Mouse (Mus musculus) CD4-positive, CD25-positive, alpha-beta regulatory T cell (primary cell): ENCODE data around the gene 2010005H15Rik. TPM values are rescaled to one million over a fixed set of nuclear protein-coding genes. Genes with fewer than 3 reads are reported as not detected.

Source experiments
- polyA plus RNA-seq: library from polyadenylated mRNA; unstranded; fragments of 100-300 nt; shearing (Covaris generic); gene quantifications from one replicate; pipeline ENCODE4 v1.2.1, GENCODE M21; 2017

2010005H15Rik gene
- polyA plus RNA-seq: not detected

GRCm38 (mm10) chr16:36221168-36221567, at the start of gene 2010005H15Rik:
TSS of gene 2010005H15Rik (plus strand) at chr16:36221468.

GRCm38 (mm10) chr16:36183912-36184311, 37.4 kb upstream of the 2010005H15Rik start, which contains the start of gene Gm5483:
TSS of gene Gm5483 (plus strand) at chr16:36184212.

GRCm38 (mm10) chr16:36209967-36210453, 11.3 kb upstream of the 2010005H15Rik start, which contains the start of gene Gm5416:
TSS of gene Gm5416 (plus strand) at chr16:36210403.

DNA sequence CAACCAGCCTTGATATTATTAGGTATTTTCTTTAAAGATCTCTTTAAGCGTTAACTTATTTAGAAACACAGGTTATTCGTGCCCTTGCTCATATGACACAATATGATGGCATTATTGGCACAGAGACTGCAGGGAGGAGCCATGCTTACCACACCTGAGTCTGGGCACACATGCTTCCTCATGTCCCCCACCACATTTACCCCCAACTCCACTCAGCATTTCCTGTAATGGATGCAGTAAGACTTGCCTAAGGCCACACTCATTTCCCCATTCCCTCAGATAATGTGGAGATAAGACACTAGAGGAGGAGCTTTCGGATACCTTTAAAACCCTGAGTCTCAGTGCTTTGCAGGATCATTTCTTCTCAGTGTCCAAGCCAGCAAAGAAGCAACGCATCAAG, 55.5 kb downstream of the 2010005H15Rik start, which contains the start of gene Stfa1:
Stfa1 (plus strand) TSS at position 156 of the 400 bp plus-strand sequence.

Other genes starting within 250 kb of the 2010005H15Rik start
- gene Kpna1, start 242.7 kb upstream of the 2010005H15Rik start, polyA plus RNA-seq: 64.2 TPM
- gene Wdr5b, start 180.3 kb upstream of the 2010005H15Rik start, polyA plus RNA-seq: 6.9 TPM
- gene Fam162a, start 149.9 kb upstream of the 2010005H15Rik start, polyA plus RNA-seq: 125 TPM
- 33.3 TPM for gene Ccdc58, start 149.8 kb upstream of the 2010005H15Rik start, polyA plus RNA-seq
- 0.06 TPM for gene Csta1, start 90.2 kb upstream of the 2010005H15Rik start, polyA plus RNA-seq
- not detected for gene Stfa2l1, start 64.7 kb upstream of the 2010005H15Rik start, polyA plus RNA-seq
- gene Gm5483, start 37.3 kb upstream of the 2010005H15Rik start, polyA plus RNA-seq: not detected
- gene Gm5416, start 11.1 kb upstream of the 2010005H15Rik start, polyA plus RNA-seq: not detected
- gene Stfa1, start 55.5 kb downstream of the 2010005H15Rik start, polyA plus RNA-seq: not detected
- not detected for gene BC117090, start 112.9 kb downstream of the 2010005H15Rik start, polyA plus RNA-seq
- gene BC100530, start 146.3 kb downstream of the 2010005H15Rik start, polyA plus RNA-seq: not detected
- not detected for gene Stfa2, start 187.0 kb downstream of the 2010005H15Rik start, polyA plus RNA-seq
- not detected for gene Stfa3, start 233.9 kb downstream of the 2010005H15Rik start, polyA plus RNA-seq